Mouse (Mus musculus) liver, adult (tissue): ENCODE results near the gene Lpp.

ENCODE experiments used
- GATA4 ChIP-seq: IDR thresholded peaks from 2 replicates; pipeline ENCODE4 v1.6.1; 2014; ENCODE audit warnings: mild to moderate bottlenecking, low read length; ENCODE audit not compliant: insufficient replicate concordance

The Lpp gene

GRCm38 (mm10) chr16:24443123-24443515, 49.8 kb downstream of the Lpp start:
- no peak for TF ChIP-seq GATA4

- no peak for TF ChIP-seq GATA4
These were observed 50.2 kb downstream of the Lpp start for GRCm38 (mm10) chr16:24443555-24443954.

GRCm38 (mm10) chr16:24444818-24445217, 51.5 kb downstream of the Lpp start:
- no peak for TF ChIP-seq GATA4

GRCm38 (mm10) chr16:24445473-24445872, 52.2 kb downstream of the Lpp start:
- no peak for TF ChIP-seq GATA4

- no peak for TF ChIP-seq GATA4
These were observed 53.1 kb downstream of the Lpp start for GRCm38 (mm10) chr16:24446449-24446848.

DNA sequence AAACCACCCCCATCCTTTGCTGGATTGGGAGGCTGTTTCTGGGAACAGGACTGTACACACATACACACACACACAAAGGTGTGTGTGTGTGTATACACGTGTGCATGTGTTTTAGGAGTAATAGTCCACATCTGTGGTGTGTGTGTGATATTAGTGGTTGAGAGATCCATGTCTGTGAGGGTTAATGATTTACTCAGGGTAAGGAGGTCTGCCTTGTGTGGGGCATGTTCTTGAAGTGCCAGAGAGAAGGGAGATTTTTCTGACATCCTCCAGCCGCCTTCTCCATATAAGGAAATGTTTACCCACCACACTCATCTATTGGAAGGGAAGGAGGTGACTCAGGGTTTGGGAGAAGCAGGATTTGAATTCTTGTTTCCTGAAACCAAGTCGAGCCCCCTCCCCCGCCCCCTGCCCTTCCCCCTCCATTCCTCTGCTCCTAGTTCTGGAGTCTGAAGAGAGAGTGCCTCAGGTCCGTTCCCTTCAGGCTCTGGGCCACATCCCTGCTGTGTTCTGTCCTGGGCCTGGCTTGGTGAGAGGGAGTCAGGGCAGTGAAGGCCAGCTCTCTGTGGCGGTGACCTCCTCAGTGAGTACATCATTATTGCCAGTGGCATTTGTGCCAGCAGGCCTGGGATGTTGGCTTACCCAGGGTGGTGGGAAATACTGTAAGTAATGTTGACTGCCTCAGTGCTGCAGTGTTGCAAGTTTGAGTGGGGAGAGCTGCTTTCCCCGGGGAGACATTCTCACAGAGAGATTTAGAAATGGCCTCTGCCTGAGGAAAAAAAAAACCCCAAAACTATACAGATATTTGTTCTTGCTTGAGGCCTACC, 54.6 kb downstream of the Lpp start:
- TF ChIP-seq GATA4 = no peak

- no peak for TF ChIP-seq GATA4
These were observed 55.2 kb downstream of the Lpp start for GRCm38 (mm10) chr16:24448493-24448845.

- TF ChIP-seq GATA4 = no peak
These were observed 56.5 kb downstream of the Lpp start for GRCm38 (mm10) chr16:24449806-24450205.

- TF ChIP-seq GATA4 = no peak
These were observed 56.9 kb downstream of the Lpp start for GRCm38 (mm10) chr16:24450256-24450655.

- TF ChIP-seq GATA4 = no peak
These were observed 57.8 kb downstream of the Lpp start for GRCm38 (mm10) chr16:24451123-24451522.

GRCm38 (mm10) chr16:24453536-24453935, 60.2 kb downstream of the Lpp start:
- TF ChIP-seq GATA4 = no peak

- no peak for TF ChIP-seq GATA4
These were observed 61.2 kb downstream of the Lpp start for GRCm38 (mm10) chr16:24454493-24454892.

- TF ChIP-seq GATA4 = no peak
These were observed 62.1 kb downstream of the Lpp start for GRCm38 (mm10) chr16:24455361-24455855.

DNA sequence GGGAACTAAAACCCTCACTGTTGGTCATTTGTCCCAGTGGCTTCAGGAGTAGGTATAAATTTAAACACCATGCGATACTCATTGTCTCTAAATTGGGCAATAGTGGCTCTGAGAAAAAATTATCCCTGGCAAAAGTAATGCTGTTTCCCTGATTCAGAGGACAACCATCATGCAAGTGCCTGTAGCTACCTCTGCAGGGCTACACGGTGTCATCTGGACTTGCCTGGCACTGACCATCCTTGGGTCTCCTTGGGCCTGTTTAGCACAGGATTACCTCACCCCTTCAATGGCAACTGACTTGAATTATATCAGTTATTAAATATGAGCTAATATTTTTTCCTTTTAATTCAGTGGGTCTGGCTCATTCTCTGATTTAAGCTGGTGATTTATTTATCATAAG, 70.5 kb downstream of the Lpp start:
- TF ChIP-seq GATA4 = no peak

GRCm38 (mm10) chr16:24464436-24464835, 71.1 kb downstream of the Lpp start:
- TF ChIP-seq GATA4 = no peak

GRCm38 (mm10) chr16:24465633-24466032, 72.3 kb downstream of the Lpp start:
- TF ChIP-seq GATA4 = no peak
